Comparison of ENCODE assay signal across 16 mouse cellular contexts in the genomic region with DNA sequence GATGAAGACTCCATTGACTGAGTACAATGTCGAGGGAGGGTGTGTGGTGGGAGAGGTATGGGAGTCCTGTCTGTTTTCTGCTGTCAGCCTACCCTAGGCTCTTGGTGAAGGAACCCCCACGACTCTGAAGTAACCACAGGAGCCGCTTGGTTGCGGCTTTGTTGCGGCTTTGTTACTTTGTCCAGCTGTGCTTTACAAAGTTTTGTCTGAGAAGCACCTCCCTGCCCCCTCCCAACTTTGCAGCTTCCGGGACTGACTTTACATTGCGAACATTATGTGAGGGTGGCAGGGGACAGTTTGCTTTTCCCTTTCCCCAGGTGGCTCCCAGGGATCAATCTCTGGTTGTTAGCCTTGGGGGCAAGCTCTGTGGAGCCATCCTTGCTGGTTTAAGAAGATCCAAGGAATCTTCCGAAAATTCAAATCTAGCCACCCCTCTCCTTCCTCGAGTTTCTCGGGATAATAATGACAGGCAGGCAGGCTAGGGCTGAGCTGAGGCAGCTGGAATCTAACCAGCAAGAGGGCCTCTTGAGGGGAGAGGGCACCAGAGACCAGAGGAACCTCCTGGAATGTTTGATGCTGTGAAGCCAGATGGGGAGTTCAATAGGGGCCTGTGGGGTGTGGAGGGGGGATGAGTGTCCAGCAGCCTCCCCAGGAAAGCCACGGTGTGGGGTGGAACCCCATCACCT. TPM values are rescaled to one million over a fixed set of nuclear protein-coding genes. Genes with fewer than 3 reads are reported as not detected.
A peak's percentile ranks its signal among the peaks of the same experiment; 100 is the strongest.
DNase-seq lines count a peak whose midpoint lies in the region; ATAC-seq and TF ChIP-seq lines count a peak whose summit lies in the region.
"Had no signal": no experiment of that assay in that cellular context is flagged by ENCODE, and none has a peak within 500 bp of the region (broad histone marks: within the 10 kb centered on the region; RNA-seq: fewer than 3 reads in every experiment).

No protein-coding gene starts in this region.

- no peak for TF ChIP-seq CTCF in stomach, postnatal 0 days (IDR thresholded peaks at IDR 0.05; ENCODE audit: low read depth)

- no peak for ATAC-seq in forebrain, embryonic 15.5 days (replicated peaks)
- ATAC-seq in embryonic facial prominence, embryonic 12.5 days (ENCODE audit: insufficient number of reproducible peaks, insufficient read depth, low FRiP score, low TSS enrichment) = no peak
- ATAC-seq in stomach, postnatal 0 days (ENCODE audit: low FRiP score, low TSS enrichment) = no peak

- H3K4me1 ChIP-seq in forebrain, embryonic 10.5 days = peaks cover 29% of the 10 kb centered on the region
- no peaks in the 10 kb centered on the region for H3K4me1 ChIP-seq in forebrain, embryonic 15.5 days
- peaks cover 25% of the 10 kb centered on the region for H3K4me1 ChIP-seq in embryonic facial prominence, embryonic 12.5 days
- peaks cover 5% of the 10 kb centered on the region for H3K4me1 ChIP-seq in stomach, postnatal 0 days (replicated peaks; ENCODE audit: control insufficient read depth, insufficient read depth)

- WGBS in forebrain, embryonic 10.5 days = 49% methylated on average over 11 of the region's 11 CpGs
- 37% methylated on average over 11 of the region's 11 CpGs for WGBS in forebrain, embryonic 15.5 days
- WGBS in embryonic facial prominence, embryonic 12.5 days = 48% methylated on average over 11 of the region's 11 CpGs
- WGBS in stomach, postnatal 0 days = 32% methylated on average over 11 of the region's 11 CpGs

- peak overlapping the region; percentile 32; the same call in 1 of the 2 replicates for H3K27ac ChIP-seq in forebrain, embryonic 10.5 days
- H3K27ac ChIP-seq in forebrain, embryonic 15.5 days (replicated peaks) = no peak overlapping the region
- H3K27ac ChIP-seq in embryonic facial prominence, embryonic 12.5 days = 0 out of 2 replicates have a peak overlapping the region, but pooled peaks have one; percentile 12
- H3K27ac ChIP-seq in stomach, postnatal 0 days (replicated peaks) = no peak overlapping the region
- H3K27ac ChIP-seq: heart, embryonic 13.5 days; hindbrain, embryonic 15.5 days; layer of hippocampus, adult 2 months; limb, embryonic 15.5 days; neural tube, embryonic 13.5 days had no signal

- TF ChIP-seq EP300 in stomach, postnatal 0 days (optimal IDR thresholded peaks at IDR 0.05) = no peak

- no peak overlapping the region for H3K4me3 ChIP-seq in forebrain, embryonic 10.5 days
- no peak overlapping the region for H3K4me3 ChIP-seq in forebrain, embryonic 15.5 days
- H3K4me3 ChIP-seq in embryonic facial prominence, embryonic 12.5 days = no peak overlapping the region
- no peak overlapping the region for H3K4me3 ChIP-seq in stomach, postnatal 0 days (ENCODE audit: low read depth, low read length)
- H3K4me3 ChIP-seq: heart, embryonic 13.5 days; hindbrain, embryonic 15.5 days; layer of hippocampus, adult 2 months; limb, embryonic 15.5 days; neural tube, embryonic 13.5 days had no signal

- no peak overlapping the region for H3K9ac ChIP-seq in forebrain, embryonic 15.5 days (replicated peaks)
- no peak overlapping the region for H3K9ac ChIP-seq in embryonic facial prominence, embryonic 12.5 days
- H3K9ac ChIP-seq in stomach, postnatal 0 days (ENCODE audit: low read length) = 0 out of 2 replicates have a peak overlapping the region, but pooled peaks have one; percentile 13
- H3K9ac ChIP-seq: heart, embryonic 13.5 days; hindbrain, embryonic 15.5 days; limb, embryonic 15.5 days; neural tube, embryonic 13.5 days had no signal

- DNase-seq in forebrain, embryonic 10.5 days (ENCODE audit: extremely low spot score, low spot score) = no peak
- peak; percentile 58 to 68 for DNase-seq in kidney, postnatal 4 days
- DNase-seq in kidney, adult 8-10 months = no peak
- DNase-seq in stomach, postnatal 0 days (ENCODE audit: low spot score) = no peak
- no peak for DNase-seq in layer of hippocampus, postnatal 14 days (ENCODE audit: low spot score in 2 of 2)
- no peak for DNase-seq in B cell, adult 2 months
- DNase-seq: cerebellum, adult 18-20 months; embryo, embryonic 11 days; gastrocnemius, postnatal 25 days had no signal

- no peaks in the 10 kb centered on the region for H3K9me3 ChIP-seq in forebrain, embryonic 10.5 days
- no peaks in the 10 kb centered on the region for H3K9me3 ChIP-seq in forebrain, embryonic 15.5 days
- H3K9me3 ChIP-seq in embryonic facial prominence, embryonic 12.5 days = no peaks in the 10 kb centered on the region
- H3K9me3 ChIP-seq in stomach, postnatal 0 days (ENCODE audit: control insufficient read depth, low read length) = no peaks in the 10 kb centered on the region
- H3K9me3 ChIP-seq: heart, embryonic 13.5 days; hindbrain, embryonic 15.5 days; limb, embryonic 15.5 days; neural tube, embryonic 13.5 days had no signal

- H3K4me2 ChIP-seq in forebrain, embryonic 15.5 days (replicated peaks) = no peak overlapping the region
- no peak overlapping the region for H3K4me2 ChIP-seq in embryonic facial prominence, embryonic 12.5 days (replicated peaks)
- H3K4me2 ChIP-seq in stomach, postnatal 0 days (replicated peaks; ENCODE audit: low read depth) = no peak overlapping the region
- H3K4me2 ChIP-seq: heart, embryonic 13.5 days; hindbrain, embryonic 15.5 days; limb, embryonic 15.5 days; neural tube, embryonic 13.5 days had no signal

- H3K27me3 ChIP-seq in forebrain, embryonic 10.5 days (ENCODE audit: poor library complexity, severe bottlenecking) = no peaks in the 10 kb centered on the region
- no peaks in the 10 kb centered on the region for H3K27me3 ChIP-seq in forebrain, embryonic 15.5 days
- no peaks in the 10 kb centered on the region for H3K27me3 ChIP-seq in embryonic facial prominence, embryonic 12.5 days
- H3K27me3 ChIP-seq in stomach, postnatal 0 days (ENCODE audit: control insufficient read depth, insufficient read depth, low read length) = no peaks in the 10 kb centered on the region
- H3K27me3 ChIP-seq: hindbrain, embryonic 15.5 days; limb, embryonic 15.5 days; neural tube, embryonic 13.5 days had no signal

- no peaks in the 10 kb centered on the region for H3K36me3 ChIP-seq in forebrain, embryonic 10.5 days (replicated peaks)
- H3K36me3 ChIP-seq in forebrain, embryonic 15.5 days = no peaks in the 10 kb centered on the region
- no peaks in the 10 kb centered on the region for H3K36me3 ChIP-seq in embryonic facial prominence, embryonic 12.5 days
- no peaks in the 10 kb centered on the region for H3K36me3 ChIP-seq in stomach, postnatal 0 days (ENCODE audit: control insufficient read depth, insufficient read depth, low read length)
- H3K36me3 ChIP-seq: heart, embryonic 13.5 days; hindbrain, embryonic 15.5 days; limb, embryonic 15.5 days; neural tube, embryonic 13.5 days had no signal

RNA-seq across cellular contexts. Expression of a gene that starts 59.1 kb away (rescaled TPM):
- 0.18 and 0.27 TPM in 2 replicates for polyA plus RNA-seq in forebrain, embryonic 10.5 days (2016; fragmentation: Nextera tagmentation; extraction: Ambion mirVana)
- polyA plus RNA-seq in forebrain, embryonic 15.5 days (2015; fragmentation: Nextera tagmentation; extraction: Ambion mirVana) = 0.27 TPM in 2 replicates
- 0.23 and 0.27 TPM in 2 replicates for polyA plus RNA-seq in embryonic facial prominence, embryonic 12.5 days (2016; fragmentation: Nextera tagmentation; extraction: Ambion mirVana)
- polyA plus RNA-seq in stomach, postnatal 0 days (2015; fragmentation: Nextera tagmentation; extraction: Ambion mirVana) = 0.04 and 0.06 TPM in 2 replicates
- total RNA-seq in layer of hippocampus, postnatal 14 days (2021) = under 1 TPM; 0.05 to 0.36 TPM

Comparison
In these comparisons a context has a peak if more than half of its experiments do, and no peak if none do; other contexts are left out.
1. DNase-seq: peak in kidney, postnatal 4 days (2 of 2); none in forebrain, embryonic 10.5 days (single experiment), kidney, adult 8-10 months (0 of 2), stomach, postnatal 0 days (single experiment), layer of hippocampus, postnatal 14 days (0 of 2) and B cell, adult 2 months (0 of 2).
2. H3K27ac ChIP-seq: peak in forebrain, embryonic 10.5 days (single experiment) and embryonic facial prominence, embryonic 12.5 days (single experiment); none in forebrain, embryonic 15.5 days (single experiment) and stomach, postnatal 0 days (single experiment).